Mouse (Mus musculus) midbrain, embryonic 16.5 days (tissue): ENCODE measurements around the gene Htr1d. TPM values are rescaled to one million over a fixed set of nuclear protein-coding genes. Genes with fewer than 3 reads are reported as not detected.

ENCODE experiments used
- ATAC-seq: fragments of 200-750 bp; cut with Nextera tagmentation; 2 replicates; pipeline ENCODE4 v1.8.0; 2017; ENCODE audit warnings: moderate TSS enrichment
- H3K27ac ChIP-seq: fragments of 300-500 bp; sonication (generic); 2 replicates; pipeline ENCODE4 v1.5.1; 2014; ENCODE audit warnings: mild to moderate bottlenecking, low read length, mixed read lengths
- H3K27me3 ChIP-seq: fragments of 300-500 bp; sonication (generic); 2 replicates; pipeline ENCODE4 v1.6.1; 2014; ENCODE audit warnings: low read depth, low read length, mixed read lengths; ENCODE audit not compliant: control insufficient read depth, insufficient read depth
- H3K36me3 ChIP-seq: fragments of 300-500 bp; sonication (generic); 2 replicates; pipeline ENCODE4 v1.6.1; 2014; ENCODE audit warnings: mild to moderate bottlenecking, low read length, moderate library complexity, mixed read lengths; ENCODE audit not compliant: control insufficient read depth, insufficient read depth
- H3K4me1 ChIP-seq: fragments of 300-500 bp; sonication (generic); 2 replicates; pipeline ENCODE4 v1.6.1; 2014; ENCODE audit warnings: mild to moderate bottlenecking, low read length, mixed read lengths; ENCODE audit not compliant: control insufficient read depth, insufficient read depth
- H3K4me2 ChIP-seq: fragments of 300-500 bp; sonication (generic); 2 replicates; pipeline ENCODE4 v1.6.1; 2014; ENCODE audit warnings: mild to moderate bottlenecking, low read length, mixed read lengths
- H3K4me3 ChIP-seq: fragments of 300-500 bp; sonication (generic); 2 replicates; pipeline ENCODE4 v1.5.1; 2014; ENCODE audit warnings: low read depth, mild to moderate bottlenecking, low read length, moderate library complexity, mixed read lengths
- H3K9ac ChIP-seq: fragments of 300-500 bp; sonication (generic); 2 replicates; pipeline ENCODE4 v1.6.1; 2014; ENCODE audit warnings: low read depth, low read length, mixed read lengths
- H3K9me3 ChIP-seq: fragments of 300-500 bp; sonication (generic); replicated peaks from 2 replicates; pipeline ENCODE4 v1.6.1; 2014; ENCODE audit warnings: mild to moderate bottlenecking, low read length, mixed read lengths; ENCODE audit not compliant: control insufficient read depth, poor library complexity, severe bottlenecking
- WGBS: fragments of 180-500 bp; shearing (Covaris S2); extraction: QIAGEN DNeasy Blood & Tissue Kit; methylation state at CpG from one replicate; pipeline ENCODE4 v1.1.7; 2014; 5-methylcytosine and 5-hydroxymethylcytosine counted together
- polyA plus RNA-seq: library from polyadenylated mRNA; unstranded; fragments of >200 nt; fragmentation: Nextera tagmentation; extraction: Ambion mirVana; gene quantifications from 2 replicates; pipeline ENCODE4 v1.2.1, GENCODE M21; 2015

The Htr1d gene
- polyA plus RNA-seq, 1 experiment from 2014 or later = 2.8 TPM

- H3K4me1 ChIP-seq = peaks cover 3% of the 10 kb centered on the region; the same call in 1 of the 2 replicates
- no peaks in the 10 kb centered on the region for H3K36me3 ChIP-seq
- WGBS = 11% methylated on average over 11 of the region's 11 CpGs
- H3K4me2 ChIP-seq = no peak overlapping the region
- H3K9me3 ChIP-seq = no peaks in the 10 kb centered on the region
- no peak overlapping the region for H3K27ac ChIP-seq
- no peak overlapping the region for H3K9ac ChIP-seq
- no peak for ATAC-seq
- peaks cover 5% of the 10 kb centered on the region; the same call in 1 of the 2 replicates for H3K27me3 ChIP-seq
- H3K4me3 ChIP-seq = no peak overlapping the region
These were observed 4.4 kb upstream of the Htr1d start for GRCm38 (mm10) chr4:136418962-136419361.

GRCm38 (mm10) chr4:136419386-136419785 lies 3.9 kb upstream of the Htr1d start:
- ATAC-seq = no peak
- 58% methylated on average over 6 of the region's 6 CpGs for WGBS
- H3K9ac ChIP-seq = no peak overlapping the region
- no peak overlapping the region for H3K4me2 ChIP-seq
- no peak overlapping the region for H3K27ac ChIP-seq
- peaks cover 7% of the 10 kb centered on the region; the same call in 1 of the 2 replicates for H3K4me1 ChIP-seq
- peaks cover 9% of the 10 kb centered on the region for H3K27me3 ChIP-seq
- H3K36me3 ChIP-seq = no peaks in the 10 kb centered on the region
- H3K9me3 ChIP-seq = no peaks in the 10 kb centered on the region
- no peak overlapping the region for H3K4me3 ChIP-seq

- ATAC-seq = no peak
- Histone ChIP-seq H3K9ac (peak overlapping the region; percentile 64), H3K4me3 (peak overlapping the region; percentile 55), H3K27ac (no peak overlapping the region), H3K27me3 (peaks cover 9% of the 10 kb centered on the region), H3K4me2 (peak overlapping the region; percentile 95), H3K36me3 (no peaks in the 10 kb centered on the region), H3K9me3 (no peaks in the 10 kb centered on the region), H3K4me1 (peaks cover 9% of the 10 kb centered on the region; the same call in 1 of the 2 replicates)
- 2% methylated on average over 63 of the region's 70 CpGs for whole genome bisulfite sequencing
These were observed 1.0 kb downstream of the Htr1d start for GRCm38 (mm10) chr4:136424120-136424999.

- Histone ChIP-seq H3K4me3 (peak overlapping the region; percentile 55), H3K9ac (no peak overlapping the region; the same call in 1 of the 2 replicates), H3K4me1 (peaks cover 9% of the 10 kb centered on the region; the same call in 1 of the 2 replicates), H3K27ac (no peak overlapping the region), H3K36me3 (no peaks in the 10 kb centered on the region), H3K27me3 (peaks cover 9% of the 10 kb centered on the region), H3K9me3 (no peaks in the 10 kb centered on the region), H3K4me2 (peak overlapping the region; percentile 95)
- 2% methylated on average over 15 of the region's 15 CpGs for WGBS
- ATAC-seq = no peak
These were observed 1.6 kb downstream of the Htr1d start for GRCm38 (mm10) chr4:136425000-136425288.

GRCm38 (mm10) chr4:136430609-136431375 lies 7.5 kb downstream of the Htr1d start:
- Histone ChIP-seq H3K36me3 (no peaks in the 10 kb centered on the region), H3K4me2 (no peak overlapping the region), H3K27ac (no peak overlapping the region), H3K27me3 (no peaks in the 10 kb centered on the region), H3K4me3 (no peak overlapping the region), H3K9ac (0 out of 2 replicates have a peak overlapping the region, but pooled peaks have one; percentile 16), H3K9me3 (no peaks in the 10 kb centered on the region), H3K4me1 (peaks cover 5% of the 10 kb centered on the region; the same call in 1 of the 2 replicates)
- no peak for ATAC-seq
- WGBS = 21% methylated on average over 11 of the region's 11 CpGs

GRCm38 (mm10) chr4:136431376-136431693 lies 8.0 kb downstream of the Htr1d start:
- no peak overlapping the region for H3K27ac ChIP-seq
- 3% methylated on average over 3 of the region's 3 CpGs for WGBS
- H3K4me2 ChIP-seq = no peak overlapping the region
- no peaks in the 10 kb centered on the region for H3K36me3 ChIP-seq
- 0 out of 2 replicates have a peak overlapping the region, but pooled peaks have one; percentile 16 for H3K9ac ChIP-seq
- H3K27me3 ChIP-seq = no peaks in the 10 kb centered on the region
- no peak overlapping the region for H3K4me3 ChIP-seq
- no peak for ATAC-seq
- peaks cover 5% of the 10 kb centered on the region; the same call in 1 of the 2 replicates for H3K4me1 ChIP-seq
- H3K9me3 ChIP-seq = no peaks in the 10 kb centered on the region

- Histone ChIP-seq H3K36me3 (no peaks in the 10 kb centered on the region), H3K9ac (no peak overlapping the region), H3K27ac (no peak overlapping the region), H3K4me2 (no peak overlapping the region), H3K4me3 (no peak overlapping the region), H3K4me1 (peaks cover 5% of the 10 kb centered on the region; the same call in 1 of the 2 replicates), H3K9me3 (no peaks in the 10 kb centered on the region), H3K27me3 (no peaks in the 10 kb centered on the region)
- WGBS = 94% methylated on average over 4 of the region's 4 CpGs
- no peak for ATAC-seq
These were observed 10.7 kb downstream of the Htr1d start for GRCm38 (mm10) chr4:136434029-136434428.

GRCm38 (mm10) chr4:136439106-136439505 lies 15.8 kb downstream of the Htr1d start:
- Histone ChIP-seq H3K9ac (no peak overlapping the region), H3K4me2 (no peak overlapping the region), H3K27ac (no peak overlapping the region), H3K9me3 (no peaks in the 10 kb centered on the region), H3K4me1 (no peaks in the 10 kb centered on the region), H3K27me3 (no peaks in the 10 kb centered on the region), H3K36me3 (no peaks in the 10 kb centered on the region), H3K4me3 (no peak overlapping the region)
- no peak for ATAC-seq
- WGBS = 56% methylated on average over 4 of the region's 4 CpGs
